Mouse (Mus musculus): ENCODE measurements around the gene Farp2. TPM values are rescaled to one million over a fixed set of nuclear protein-coding genes. Genes with fewer than 3 reads are reported as not detected.

The Farp2 gene
- total and polyA plus RNA-seq, 3 experiments = 0.89 to 2.1 (median 1.8) TPM

- no peak for DNase-seq (ENCODE audit: extremely low read depth)
Observed at GRCm38 (mm10) chr1:93465066-93465465, 46.8 kb upstream of the Farp2 start.

GRCm38 (mm10) chr1:93465746-93466145, 46.1 kb upstream of the Farp2 start:
- no peak overlapping the region for H3K4me2 ChIP-seq (ENCODE audit: insufficient read depth, low read depth, poor library complexity, severe bottlenecking)
- H3K79me2 ChIP-seq (replicated peaks; ENCODE audit: control insufficient read depth, extremely low read depth, insufficient read depth, poor library complexity, severe bottlenecking) = peaks cover 15% of the 10 kb centered on the region; the same call in 1 of the 2 replicates
- H3K27ac ChIP-seq (ENCODE audit: insufficient read depth, low read depth) = no peak overlapping the region
- H3K4me3 ChIP-seq (replicated peaks in 1 of 3; ENCODE audit: low read depth in 2 of 3, low read length in 2 of 3, poor library complexity in 1 of 3) = no peak overlapping the region
- H3K9ac ChIP-seq (ENCODE audit: insufficient read depth, low read depth) = no peak overlapping the region
- in situ Hi-C loops (cut with MboI; ENCODE audit: low pct_ligation_motif_present, low pct_unique_long_range_greater_than_20kb, low sequenced_read_pairs) (no loop called here), dilution Hi-C loops (cut with MboI; ENCODE audit: extremely low pct_ligation_motif_present, extremely low pct_unique_long_range_greater_than_20kb, low sequenced_read_pairs) (no loop called here)
- H3K4me1 ChIP-seq (ENCODE audit: control insufficient read depth in 1 of 2, insufficient read depth in 2 of 2) = peaks cover 0 to 15% of the 10 kb centered on the region in 2 experiments; a peak in 2 of 4 replicates
- TF ChIP-seq MAFK (IDR thresholded peaks at IDR 0.05; ENCODE audit: insufficient replicate concordance, low read length) = no peak
- no peak for TF ChIP-seq NELFE (IDR thresholded peaks at IDR 0.05; ENCODE audit: low read depth, low read length)
- TF ChIP-seq EP300 (IDR thresholded peaks at IDR 0.05; ENCODE audit: low read length) = no peak
- H3K36me3 ChIP-seq (replicated peaks in 1 of 2; ENCODE audit: control insufficient read depth in 1 of 2, insufficient read depth in 1 of 2, low read length in 1 of 2) = peaks cover 0 to 35% of the 10 kb centered on the region in 2 experiments
- no peak for DNase-seq (ENCODE audit: extremely low read depth)
- H3K9me3 ChIP-seq (replicated peaks; ENCODE audit: low read length) = no peaks in the 10 kb centered on the region
- no peaks in the 10 kb centered on the region for H3K27me3 ChIP-seq (replicated peaks)

More at GRCm38 (mm10) chr1:93465066-93465465, 46.8 kb upstream of the Farp2 start:
- in situ Hi-C loops (cut with MboI; ENCODE audit: low pct_ligation_motif_present, low pct_unique_long_range_greater_than_20kb, low sequenced_read_pairs) = no loop called here
- no peaks in the 10 kb centered on the region for H3K27me3 ChIP-seq (replicated peaks)
- H3K9ac ChIP-seq (ENCODE audit: insufficient read depth, low read depth) = no peak overlapping the region
- peaks cover 16% of the 10 kb centered on the region; the same call in 1 of the 2 replicates for H3K79me2 ChIP-seq (replicated peaks; ENCODE audit: control insufficient read depth, extremely low read depth, insufficient read depth, poor library complexity, severe bottlenecking)
- H3K4me3 ChIP-seq (replicated peaks in 1 of 3; ENCODE audit: low read depth in 2 of 3, low read length in 2 of 3, poor library complexity in 1 of 3) = no peak overlapping the region
- dilution Hi-C loops (cut with MboI; ENCODE audit: extremely low pct_ligation_motif_present, extremely low pct_unique_long_range_greater_than_20kb, low sequenced_read_pairs) = no loop called here
- peaks cover 0 to 30% of the 10 kb centered on the region in 2 experiments for H3K36me3 ChIP-seq (replicated peaks in 1 of 2; ENCODE audit: control insufficient read depth in 1 of 2, insufficient read depth in 1 of 2, low read length in 1 of 2)
- no peak overlapping the region for H3K27ac ChIP-seq (ENCODE audit: insufficient read depth, low read depth)
- no peak overlapping the region for H3K4me2 ChIP-seq (ENCODE audit: insufficient read depth, low read depth, poor library complexity, severe bottlenecking)
- no peaks in the 10 kb centered on the region for H3K9me3 ChIP-seq (replicated peaks; ENCODE audit: low read length)
- peaks cover 0 to 15% of the 10 kb centered on the region in 2 experiments; a peak in 2 of 4 replicates for H3K4me1 ChIP-seq (ENCODE audit: control insufficient read depth in 1 of 2, insufficient read depth in 2 of 2)
- TF ChIP-seq ZNF384 (IDR thresholded peaks at IDR 0.05; ENCODE audit: low read depth, low read length) = no peak
- no peak for TF ChIP-seq JUN (IDR thresholded peaks at IDR 0.05; ENCODE audit: insufficient read depth, low read depth, low read length)
- TF ChIP-seq ZC3H11A (IDR thresholded peaks at IDR 0.05; ENCODE audit: low read depth, low read length) = no peak
- TF ChIP-seq GABPA (IDR thresholded peaks at IDR 0.05; ENCODE audit: insufficient replicate concordance, low read depth, low read length) = no peak
- no peak for TF ChIP-seq ETS1 (conservative IDR thresholded peaks at IDR 0.05; ENCODE audit: low read depth, low read length)
- no peak for TF ChIP-seq EP300 (IDR thresholded peaks at IDR 0.05; ENCODE audit: low read length)
- TF ChIP-seq MXI1 (IDR thresholded peaks at IDR 0.05; ENCODE audit: low read depth, low read length) = no peak

- Histone ChIP-seq H3K27ac (ENCODE audit: insufficient read depth, low read depth) (no peak overlapping the region), H3K9me3 (replicated peaks; ENCODE audit: low read length) (no peaks in the 10 kb centered on the region), H3K4me1 (ENCODE audit: control insufficient read depth in 1 of 2, insufficient read depth in 2 of 2) (peaks cover 0 to 3% of the 10 kb centered on the region in 2 experiments; a peak in 1 of 4 replicates), H3K27me3 (replicated peaks) (no peaks in the 10 kb centered on the region), H3K36me3 (replicated peaks in 1 of 2; ENCODE audit: control insufficient read depth in 1 of 2, insufficient read depth in 1 of 2, low read length in 1 of 2) (peaks cover 0 to 35% of the 10 kb centered on the region in 2 experiments), H3K4me3 (replicated peaks in 1 of 3; ENCODE audit: low read depth in 2 of 3, low read length in 2 of 3, poor library complexity in 1 of 3) (no peak overlapping the region), H3K4me2 (ENCODE audit: insufficient read depth, low read depth, poor library complexity, severe bottlenecking) (no peak overlapping the region), H3K9ac (ENCODE audit: insufficient read depth, low read depth) (no peak overlapping the region), H3K79me2 (replicated peaks; ENCODE audit: control insufficient read depth, extremely low read depth, insufficient read depth, poor library complexity, severe bottlenecking) (peaks cover 15% of the 10 kb centered on the region)
- no peak for TF ChIP-seq KAT2A (IDR thresholded peaks at IDR 0.05; ENCODE audit: insufficient replicate concordance, low read length)
- TF ChIP-seq HCFC1 (IDR thresholded peaks at IDR 0.05; ENCODE audit: low read depth, low read length) = no peak
- TF ChIP-seq MAX (IDR thresholded peaks at IDR 0.05; ENCODE audit: low read length) = no peak
- no peak for TF ChIP-seq POLR2A (IDR thresholded peaks at IDR 0.05; ENCODE audit: low read depth, low read length)
- no peak for TF ChIP-seq SMC3 (IDR thresholded peaks at IDR 0.05; ENCODE audit: low read depth, low read length)
- no peak for TF ChIP-seq IRF4 (IDR thresholded peaks at IDR 0.05; ENCODE audit: low read depth, low read length)
- TF ChIP-seq TCF12 (IDR thresholded peaks at IDR 0.05; ENCODE audit: low read depth, low read length) = no peak
- TF ChIP-seq POLR2AphosphoS2 (IDR thresholded peaks at IDR 0.05; ENCODE audit: low read depth, low read length) = no peak
- no peak for TF ChIP-seq SIN3A (IDR thresholded peaks at IDR 0.05; ENCODE audit: low read length)
- in situ Hi-C loops (cut with MboI; ENCODE audit: low pct_ligation_motif_present, low pct_unique_long_range_greater_than_20kb, low sequenced_read_pairs) (no loop called here), dilution Hi-C loops (cut with MboI; ENCODE audit: extremely low pct_ligation_motif_present, extremely low pct_unique_long_range_greater_than_20kb, low sequenced_read_pairs) (no loop called here)
- no peak for DNase-seq (ENCODE audit: extremely low read depth)
Observed at GRCm38 (mm10) chr1:93468626-93469025, 43.3 kb upstream of the Farp2 start.

Measured in CH12.LX (cell line).